In genomic region chr4:82856986-82857385, GRCm38 (mm10) we compare ENCODE assay signal across 34 mouse cellular contexts. TPM values are rescaled to one million over a fixed set of nuclear protein-coding genes. Genes with fewer than 3 reads are reported as not detected.
"Had no signal": no experiment of that assay in that cellular context is flagged by ENCODE, and none has a peak within 500 bp of the region (broad histone marks: within the 10 kb centered on the region; RNA-seq: fewer than 3 reads in every experiment).

No protein-coding gene starts in this region.

- H3K27ac ChIP-seq: heart, adult 2 months; heart, embryonic 13.5 days; heart, embryonic 15.5 days; hindbrain, postnatal 0 days; kidney, embryonic 15.5 days; kidney, postnatal 0 days; limb, embryonic 10.5 days; limb, embryonic 12.5 days; liver, embryonic 13.5 days; liver, embryonic 15.5 days had no signal

- H3K4me2 ChIP-seq: heart, embryonic 11.5 days; heart, embryonic 13.5 days; heart, embryonic 15.5 days; kidney, embryonic 15.5 days; limb, embryonic 12.5 days; liver, embryonic 11.5 days; liver, embryonic 13.5 days; liver, embryonic 15.5 days had no signal

- DNase-seq: gastrocnemius, postnatal 14 days; gastrocnemius, postnatal 36 days; heart, adult 2 months; heart, postnatal 14 days; heart, postnatal 36 days; kidney, adult 11 months; kidney, adult 2 months; kidney, adult 9 months; kidney, postnatal 14 days; kidney, postnatal 36 days; layer of hippocampus, adult 9-11 months; layer of hippocampus, postnatal 36 days; liver; liver, embryonic 13.5 days; liver, postnatal 0 days had no signal

- H3K9ac ChIP-seq: heart, embryonic 15.5 days; kidney, embryonic 15.5 days; limb, embryonic 12.5 days; liver, embryonic 13.5 days; liver, embryonic 15.5 days; liver, postnatal 0 days had no signal

- H3K4me3 ChIP-seq: heart, adult 2 months; heart, embryonic 13.5 days; heart, embryonic 15.5 days; kidney, embryonic 15.5 days; limb, embryonic 10.5 days; limb, embryonic 12.5 days; liver, embryonic 13.5 days; liver, embryonic 15.5 days had no signal

- ATAC-seq: hindbrain, postnatal 0 days; intestine, embryonic 16.5 days; liver, postnatal 0 days had no signal

- H3K36me3 ChIP-seq: limb, embryonic 12.5 days; liver, embryonic 15.5 days had no signal

- H3K9me3 ChIP-seq: heart, embryonic 13.5 days; heart, embryonic 15.5 days; kidney, embryonic 15.5 days; limb, embryonic 10.5 days; limb, embryonic 12.5 days; liver, embryonic 13.5 days; liver, embryonic 15.5 days had no signal

- H3K27me3 ChIP-seq: heart, embryonic 13.5 days; heart, embryonic 15.5 days; kidney, embryonic 15.5 days; limb, embryonic 12.5 days; liver, embryonic 13.5 days; liver, embryonic 15.5 days had no signal

RNA-seq across cellular contexts. Expression of gene Cer1, which starts 28.0 kb away (rescaled TPM):
- total RNA-seq: gastrocnemius, adult 18-20 months; gastrocnemius, adult 8-10 months; gastrocnemius, postnatal 14 days; gastrocnemius, postnatal 36 days; heart, adult 2 months; heart, postnatal 14 days; heart, postnatal 36 days; hematopoietic stem cell, adult 5-6 weeks; hindbrain, postnatal 0 days; layer of hippocampus, adult 18-20 months; layer of hippocampus, postnatal 14 days; layer of hippocampus, postnatal 36 days had no signal
- polyA plus RNA-seq: gonadal fat pad, adult 2 months; heart, adult 2 months; heart, embryonic 11.5 days; heart, embryonic 15.5 days; heart, postnatal 0 days; hindbrain, postnatal 0 days; kidney, adult 2 months; kidney, postnatal 0 days; large intestine, adult 2 months; liver, embryonic 11.5 days; liver, embryonic 13.5 days; liver, embryonic 15.5 days; liver, postnatal 0 days had no signal
